ENCODE assay signal across 11 mouse cellular contexts in the genomic region with DNA sequence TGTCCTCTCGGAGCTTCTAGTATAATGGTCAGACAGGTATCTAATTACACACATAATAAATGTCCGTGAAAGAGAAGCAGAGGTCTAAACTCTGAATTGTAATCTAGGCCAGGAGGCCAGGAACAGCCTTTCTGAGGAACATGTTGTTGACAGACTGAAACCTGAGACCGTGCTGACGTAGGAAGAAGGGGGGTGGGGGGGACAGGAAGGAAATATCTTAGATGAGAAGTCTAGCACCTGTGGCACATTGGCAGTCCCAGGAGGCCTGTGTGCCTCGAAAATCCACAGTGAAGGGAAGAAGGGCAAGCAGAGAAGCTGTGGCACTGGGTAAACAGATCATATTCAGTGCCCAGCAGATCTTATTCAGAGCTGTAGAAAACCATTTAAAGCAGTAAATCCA. TPM values are rescaled to one million over a fixed set of nuclear protein-coding genes. Genes with fewer than 3 reads are reported as not detected.
DNase-seq lines count a peak whose midpoint lies in the region; ATAC-seq and TF ChIP-seq lines count a peak whose summit lies in the region.
"Had no signal": no experiment of that assay in that cellular context is flagged by ENCODE, and none has a peak within 500 bp of the region (broad histone marks: within the 10 kb centered on the region; RNA-seq: fewer than 3 reads in every experiment).

No protein-coding gene starts in this region.

- no peak overlapping the region for H3K4me3 ChIP-seq in intestine, postnatal 0 days (ENCODE audit: low read depth, low read length)
- H3K4me3 ChIP-seq in thymus, adult 2 months (ENCODE audit: control insufficient read depth, insufficient read depth, low read length), result no peak overlapping the region
- H3K4me3 ChIP-seq: midbrain, embryonic 13.5 days had no signal

- ATAC-seq in common myeloid progenitor, adult 5-6 weeks (replicated peaks; ENCODE audit: low read depth, poor library complexity, severe bottlenecking), result 0 out of 2 replicates have a peak, but pooled peaks have one; percentile 25
- peak; percentile 41 for ATAC-seq in intestine, postnatal 0 days
- ATAC-seq in granulocyte monocyte progenitor cell, adult 5-6 weeks (replicated peaks; ENCODE audit: poor library complexity, severe bottlenecking), result no peak
- ATAC-seq: midbrain, embryonic 13.5 days had no signal

- H3K36me3 ChIP-seq in intestine, postnatal 0 days (ENCODE audit: control insufficient read depth, insufficient read depth), result no peaks in the 10 kb centered on the region
- no peaks in the 10 kb centered on the region for H3K36me3 ChIP-seq in thymus, adult 2 months (ENCODE audit: control insufficient read depth, insufficient read depth, low read length)
- H3K36me3 ChIP-seq: midbrain, embryonic 13.5 days had no signal

- no peaks in the 10 kb centered on the region for H3K27me3 ChIP-seq in intestine, postnatal 0 days (replicated peaks; ENCODE audit: control insufficient read depth, insufficient read depth, low read length)
- no peaks in the 10 kb centered on the region for H3K27me3 ChIP-seq in thymus, adult 2 months (ENCODE audit: control insufficient read depth, insufficient read depth, low read length)
- H3K27me3 ChIP-seq: midbrain, embryonic 13.5 days had no signal

- DNase-seq in lung, adult 18-20 months, result peak; percentile 12 to 42
- no peak for DNase-seq in lung, postnatal 14 days
- DNase-seq in thymus, adult 2 months, result peak; percentile 54
- DNase-seq in urinary bladder, adult 2 months (ENCODE audit: low spot score), result no peak
- no peak for DNase-seq in urinary bladder, adult 18-20 months (ENCODE audit: low spot score in 2 of 2)
- DNase-seq: cerebellum, adult 18-20 months; right cerebral cortex, postnatal 14 days had no signal

- no peak overlapping the region for H3K9ac ChIP-seq in intestine, postnatal 0 days (ENCODE audit: low read depth, low read length)
- H3K9ac ChIP-seq: midbrain, embryonic 13.5 days had no signal

- H3K9me3 ChIP-seq in intestine, postnatal 0 days (ENCODE audit: control insufficient read depth), result no peaks in the 10 kb centered on the region
- H3K9me3 ChIP-seq: midbrain, embryonic 13.5 days had no signal

- H3K4me2 ChIP-seq in intestine, postnatal 0 days (replicated peaks; ENCODE audit: low read depth), result no peak overlapping the region
- H3K4me2 ChIP-seq: midbrain, embryonic 13.5 days had no signal

- no peak overlapping the region for H3K27ac ChIP-seq in intestine, postnatal 0 days (ENCODE audit: low read depth, low read length)
- peak overlapping the region; percentile 84 for H3K27ac ChIP-seq in thymus, adult 2 months (ENCODE audit: control insufficient read depth, insufficient read depth, low read length)
- H3K27ac ChIP-seq: midbrain, embryonic 13.5 days had no signal

- no peaks in the 10 kb centered on the region for H3K4me1 ChIP-seq in intestine, postnatal 0 days (replicated peaks; ENCODE audit: control insufficient read depth, insufficient read depth, low read length)
- peaks cover 8% of the 10 kb centered on the region; the same call in 1 of the 2 replicates for H3K4me1 ChIP-seq in thymus, adult 2 months (replicated peaks; ENCODE audit: control insufficient read depth, insufficient read depth, low read length)
- H3K4me1 ChIP-seq: midbrain, embryonic 13.5 days had no signal

- TF ChIP-seq CTCF in intestine, postnatal 0 days (IDR thresholded peaks at IDR 0.05; ENCODE audit: low read depth), result no peak
- TF ChIP-seq CTCF in thymus, adult 2 months (IDR thresholded peaks at IDR 0.05; ENCODE audit: borderline replicate concordance, control insufficient read depth, extremely low read depth, insufficient read depth, low read length, poor library complexity), result no peak

- 26% methylated on average over 5 of the region's 5 CpGs for WGBS in intestine, postnatal 0 days
- 33% methylated on average over 5 of the region's 5 CpGs for WGBS in thymus, adult 2 months

- TF ChIP-seq POLR2A in thymus, adult 2 months (IDR thresholded peaks at IDR 0.05; ENCODE audit: control insufficient read depth, extremely low read depth, insufficient read depth, low read length, poor library complexity), result 0 out of 2 replicates have a peak, but pooled peaks have one; percentile 42

RNA-seq across cellular contexts. Expression of gene Fryl, which starts 9.0 kb away (rescaled TPM):
- 85.1 and 92.0 TPM in 2 replicates for total RNA-seq in common myeloid progenitor, adult 5-6 weeks (2017)
- polyA plus RNA-seq in intestine, postnatal 0 days (2015; fragmentation: Nextera tagmentation; extraction: Ambion mirVana), result 27.8 and 28.2 TPM in 2 replicates
- 107 and 147 TPM in 2 replicates for polyA plus RNA-seq in thymus, adult 2 months (2012; rRNA removed)
- polyA plus RNA-seq in urinary bladder, adult 2 months (2012; rRNA removed), result 35.4 and 52.6 TPM in 2 replicates
- total RNA-seq in granulocyte monocyte progenitor cell, adult 5-6 weeks (2014; fragmentation: Nextera tagmentation), result 64.8 and 74.0 TPM in 2 replicates
- 75.9 and 87.8 TPM in 2 replicates for total RNA-seq in granulocyte monocyte progenitor cell, adult 5-6 weeks (2017)

RNA-seq across cellular contexts. Expression of gene Ociad1, which starts 27.1 kb away (rescaled TPM):
- total RNA-seq in common myeloid progenitor, adult 5-6 weeks (2017), result 209 and 247 TPM in 2 replicates
- polyA plus RNA-seq in intestine, postnatal 0 days (2015; fragmentation: Nextera tagmentation; extraction: Ambion mirVana), result 153 and 156 TPM in 2 replicates
- 72.5 and 73.3 TPM in 2 replicates for polyA plus RNA-seq in thymus, adult 2 months (2012; rRNA removed)
- 196 and 197 TPM in 2 replicates for polyA plus RNA-seq in urinary bladder, adult 2 months (2012; rRNA removed)
- 197 and 204 TPM in 2 replicates for total RNA-seq in granulocyte monocyte progenitor cell, adult 5-6 weeks (2014; fragmentation: Nextera tagmentation)
- total RNA-seq in granulocyte monocyte progenitor cell, adult 5-6 weeks (2017), result 272 and 305 TPM in 2 replicates

Comparison
In these comparisons a context has a peak if more than half of its experiments do, and no peak if none do; other contexts are left out.
1. DNase-seq: peak in lung, adult 18-20 months (2 of 2) and thymus, adult 2 months (single experiment); none in lung, postnatal 14 days (single experiment), urinary bladder, adult 2 months (single experiment) and urinary bladder, adult 18-20 months (0 of 2).